Mouse (Mus musculus): ENCODE data around the gene Vrk1. TPM values are rescaled to one million over a fixed set of nuclear protein-coding genes. Genes with fewer than 3 reads are reported as not detected.

The Vrk1 gene
- polyA plus RNA-seq, 1 experiment: 22.8 TPM

DNA sequence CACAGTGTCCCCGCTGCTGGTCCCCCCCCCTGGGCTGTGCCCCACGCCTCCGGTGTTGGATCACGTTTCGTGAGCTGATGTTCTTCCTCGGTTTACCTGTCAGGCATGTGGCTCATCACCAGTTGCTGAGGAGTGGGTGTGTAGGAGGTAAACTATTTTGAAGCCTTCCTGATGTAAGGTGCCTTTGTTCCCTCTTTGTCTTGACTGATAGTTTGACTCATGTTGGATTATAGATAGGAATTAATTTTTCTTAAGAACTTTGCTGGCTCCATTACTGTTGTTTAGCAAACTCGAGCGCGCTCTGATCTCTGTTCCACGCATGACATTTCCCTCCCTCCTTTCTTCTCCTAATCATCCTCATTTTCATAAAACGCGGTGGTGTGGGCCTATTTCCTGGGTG, 74.1 kb downstream of the Vrk1 start:
- Histone ChIP-seq H3K27me3 (ENCODE audit: control insufficient read depth, insufficient read depth, insufficient read length) (no peaks in the 10 kb centered on the region), H3K79me3 (ENCODE audit: low read depth) (no peaks in the 10 kb centered on the region), H3ac (ENCODE audit: control insufficient read depth, insufficient read length, low read depth) (no peak overlapping the region), H3K36me3 (ENCODE audit: control insufficient read depth, insufficient read depth) (no peaks in the 10 kb centered on the region), H3K4me3 (ENCODE audit: insufficient read depth, poor library complexity, severe bottlenecking) (no peak overlapping the region), H3K79me2 (ENCODE audit: control insufficient read depth, insufficient read depth) (no peaks in the 10 kb centered on the region)
- TF ChIP-seq CTCF (IDR thresholded peaks at IDR 0.05; ENCODE audit: control insufficient read depth, insufficient read depth, insufficient read length): no peak
- no peak for TF ChIP-seq MYOG (IDR thresholded peaks at IDR 0.05; ENCODE audit: control insufficient read depth, extremely low read depth, insufficient read length)
- TF ChIP-seq USF1 (IDR thresholded peaks at IDR 0.05; ENCODE audit: low read depth): no peak
- TF ChIP-seq MAX (IDR thresholded peaks at IDR 0.05): no peak
- TF ChIP-seq CEBPB (IDR thresholded peaks at IDR 0.05; ENCODE audit: low read depth): no peak
- no peak for TF ChIP-seq FOSL1 (IDR thresholded peaks at IDR 0.05; ENCODE audit: insufficient read depth, low read length, poor library complexity, severe bottlenecking)
- TF ChIP-seq MYOD1 (IDR thresholded peaks at IDR 0.05; ENCODE audit: control insufficient read depth, insufficient read length, low read depth): no peak

DNA sequence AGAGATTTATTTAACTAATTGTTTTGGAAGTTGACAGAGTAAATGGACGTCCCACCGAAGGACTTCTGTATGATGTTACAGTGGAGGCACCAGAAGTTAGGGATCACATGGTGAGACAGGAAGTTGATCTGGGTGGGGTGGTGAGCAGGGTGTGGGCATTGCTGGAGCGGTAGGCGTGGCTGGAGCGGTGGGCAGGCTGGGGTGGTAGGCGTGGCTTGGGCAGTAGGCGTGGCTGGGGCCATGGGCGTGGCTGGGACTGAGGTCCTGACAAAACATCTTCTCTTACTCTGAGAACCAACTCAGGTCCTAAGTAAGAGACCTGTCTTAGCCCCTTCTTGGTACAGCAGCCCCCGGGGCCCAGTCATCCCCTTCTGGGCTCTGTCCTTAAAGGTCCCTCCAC, 84.8 kb downstream of the Vrk1 start:
- Histone ChIP-seq H3K79me3 (ENCODE audit: low read depth) (no peaks in the 10 kb centered on the region), H3ac (ENCODE audit: control insufficient read depth, insufficient read length, low read depth) (no peak overlapping the region), H3K79me2 (ENCODE audit: control insufficient read depth, insufficient read depth) (no peaks in the 10 kb centered on the region), H3K36me3 (ENCODE audit: control insufficient read depth, insufficient read depth) (no peaks in the 10 kb centered on the region), H3K27me3 (ENCODE audit: control insufficient read depth, insufficient read depth, insufficient read length) (no peaks in the 10 kb centered on the region), H3K4me3 (ENCODE audit: insufficient read depth, poor library complexity, severe bottlenecking) (no peak overlapping the region)
- TF ChIP-seq MAX (IDR thresholded peaks at IDR 0.05) (no peak), FOSL1 (IDR thresholded peaks at IDR 0.05; ENCODE audit: insufficient read depth, low read length, poor library complexity, severe bottlenecking) (no peak), MYOG (IDR thresholded peaks at IDR 0.05; ENCODE audit: control insufficient read depth, extremely low read depth, insufficient read length) (no peak), CTCF (IDR thresholded peaks at IDR 0.05; ENCODE audit: control insufficient read depth, insufficient read depth, insufficient read length) (no peak), CEBPB (IDR thresholded peaks at IDR 0.05; ENCODE audit: low read depth) (no peak), MYOD1 (IDR thresholded peaks at IDR 0.05; ENCODE audit: control insufficient read depth, insufficient read length, low read depth) (no peak), USF1 (IDR thresholded peaks at IDR 0.05; ENCODE audit: low read depth) (no peak)

DNA sequence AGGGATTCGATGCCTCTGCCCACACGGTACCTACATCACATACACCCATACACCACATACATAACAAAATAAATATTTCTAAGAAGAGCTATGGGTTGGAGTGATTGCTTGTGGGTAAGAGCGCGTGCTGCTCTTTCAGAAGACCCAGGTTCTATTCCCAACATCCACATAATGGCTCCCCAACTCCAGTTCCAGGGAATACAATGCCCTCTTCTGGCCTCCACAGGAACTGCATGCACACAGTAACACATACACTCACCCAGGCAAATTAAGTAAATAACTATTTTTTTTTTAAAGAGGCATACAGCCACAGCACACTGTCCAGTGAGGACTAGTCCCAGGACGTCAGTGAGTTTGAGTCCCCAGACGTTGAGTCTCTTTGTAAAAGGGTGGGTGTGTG, 92.0 kb downstream of the Vrk1 start:
- TF ChIP-seq MYOG (IDR thresholded peaks at IDR 0.05; ENCODE audit: control insufficient read depth, extremely low read depth, insufficient read length) (no peak), CTCF (IDR thresholded peaks at IDR 0.05; ENCODE audit: control insufficient read depth, insufficient read depth, insufficient read length) (no peak), MYOD1 (IDR thresholded peaks at IDR 0.05; ENCODE audit: control insufficient read depth, insufficient read length, low read depth) (no peak), USF1 (IDR thresholded peaks at IDR 0.05; ENCODE audit: low read depth) (no peak), FOSL1 (IDR thresholded peaks at IDR 0.05; ENCODE audit: insufficient read depth, low read length, poor library complexity, severe bottlenecking) (no peak), CEBPB (IDR thresholded peaks at IDR 0.05; ENCODE audit: low read depth) (no peak), MAX (IDR thresholded peaks at IDR 0.05) (no peak)

GRCm38 (mm10) chr12:106102726-106103643, 93.0 kb downstream of the Vrk1 start:
- no peaks in the 10 kb centered on the region for H3K79me2 ChIP-seq (ENCODE audit: control insufficient read depth, insufficient read depth)
- TF ChIP-seq USF1 (IDR thresholded peaks at IDR 0.05; ENCODE audit: low read depth): no peak
- TF ChIP-seq CEBPB (IDR thresholded peaks at IDR 0.05; ENCODE audit: low read depth): no peak
- TF ChIP-seq FOSL1 (IDR thresholded peaks at IDR 0.05; ENCODE audit: insufficient read depth, low read length, poor library complexity, severe bottlenecking): no peak
- no peak for TF ChIP-seq MYOD1 (IDR thresholded peaks at IDR 0.05; ENCODE audit: control insufficient read depth, insufficient read length, low read depth)
- TF ChIP-seq MAX (IDR thresholded peaks at IDR 0.05): no peak
- TF ChIP-seq CTCF (IDR thresholded peaks at IDR 0.05; ENCODE audit: control insufficient read depth, insufficient read depth, insufficient read length): no peak
- TF ChIP-seq MYOG (IDR thresholded peaks at IDR 0.05; ENCODE audit: control insufficient read depth, extremely low read depth, insufficient read length): no peak
- H3K27me3 ChIP-seq (ENCODE audit: control insufficient read depth, insufficient read depth, insufficient read length): no peaks in the 10 kb centered on the region
- H3ac ChIP-seq (ENCODE audit: control insufficient read depth, insufficient read length, low read depth): no peak overlapping the region
- no peaks in the 10 kb centered on the region for H3K36me3 ChIP-seq (ENCODE audit: control insufficient read depth, insufficient read depth)
- H3K4me3 ChIP-seq (ENCODE audit: insufficient read depth, poor library complexity, severe bottlenecking): no peak overlapping the region
- no peaks in the 10 kb centered on the region for H3K79me3 ChIP-seq (ENCODE audit: low read depth)

More for the DNA sequence above, 92.0 kb downstream of the Vrk1 start:
- Histone ChIP-seq H3K4me3 (ENCODE audit: insufficient read depth, poor library complexity, severe bottlenecking) (no peak overlapping the region), H3ac (ENCODE audit: control insufficient read depth, insufficient read length, low read depth) (no peak overlapping the region), H3K79me3 (ENCODE audit: low read depth) (no peaks in the 10 kb centered on the region), H3K36me3 (ENCODE audit: control insufficient read depth, insufficient read depth) (no peaks in the 10 kb centered on the region), H3K27me3 (ENCODE audit: control insufficient read depth, insufficient read depth, insufficient read length) (no peaks in the 10 kb centered on the region), H3K79me2 (ENCODE audit: control insufficient read depth, insufficient read depth) (no peaks in the 10 kb centered on the region)

GRCm38 (mm10) chr12:106107272-106107671, 97.2 kb downstream of the Vrk1 start:
- H3K79me3 ChIP-seq (ENCODE audit: low read depth): no peaks in the 10 kb centered on the region
- no peaks in the 10 kb centered on the region for H3K79me2 ChIP-seq (ENCODE audit: control insufficient read depth, insufficient read depth)
- no peak overlapping the region for H3K4me3 ChIP-seq (ENCODE audit: insufficient read depth, poor library complexity, severe bottlenecking)
- H3ac ChIP-seq (ENCODE audit: control insufficient read depth, insufficient read length, low read depth): no peak overlapping the region
- no peaks in the 10 kb centered on the region for H3K36me3 ChIP-seq (ENCODE audit: control insufficient read depth, insufficient read depth)
- no peak for TF ChIP-seq FOSL1 (IDR thresholded peaks at IDR 0.05; ENCODE audit: insufficient read depth, low read length, poor library complexity, severe bottlenecking)
- TF ChIP-seq MYOD1 (IDR thresholded peaks at IDR 0.05; ENCODE audit: control insufficient read depth, insufficient read length, low read depth): no peak
- no peak for TF ChIP-seq CEBPB (IDR thresholded peaks at IDR 0.05; ENCODE audit: low read depth)
- TF ChIP-seq MAX (IDR thresholded peaks at IDR 0.05): no peak
- TF ChIP-seq CTCF (IDR thresholded peaks at IDR 0.05; ENCODE audit: control insufficient read depth, insufficient read depth, insufficient read length): no peak
- no peak for TF ChIP-seq MYOG (IDR thresholded peaks at IDR 0.05; ENCODE audit: control insufficient read depth, extremely low read depth, insufficient read length)
- no peak for TF ChIP-seq USF1 (IDR thresholded peaks at IDR 0.05; ENCODE audit: low read depth)
- H3K27me3 ChIP-seq (ENCODE audit: control insufficient read depth, insufficient read depth, insufficient read length): no peaks in the 10 kb centered on the region
